Mouse (Mus musculus) granulocyte monocyte progenitor cell, adult 5-6 weeks (primary cell): Measurements from ENCODE around the gene Cdk5rap2. TPM values are rescaled to one million over a fixed set of nuclear protein-coding genes. Genes with fewer than 3 reads are reported as not detected.
A peak's percentile ranks its signal among the peaks of the same experiment; 100 is the strongest.

Experiments
- ATAC-seq: replicated peaks from 2 replicates; pipeline ENCODE4 v1.8.0; 2016; ENCODE audit warnings: mild to moderate bottlenecking, moderate TSS enrichment, inconsistent platforms; ENCODE audit not compliant: poor library complexity, severe bottlenecking
- total RNA-seq, 2 experiments: library from RNA; stranded (forward) in 1 of 2; stranded (reverse) in 1 of 2; fragments of 200-712, 200-1000 nt in 1 of 2; fragments of >200 nt in 1 of 2; fragmentation: Nextera tagmentation in 1 of 2; gene quantifications; 2 replicates each; pipeline ENCODE4 v1.2.3; 2014 to 2017

The Cdk5rap2 gene
- total RNA-seq, 2 experiments from 2014 or later: 14.9 to 27.2 TPM

- no peak for ATAC-seq
Observed at GRCm38 (mm10) chr4:70267213-70267906, 142.9 kb downstream of the Cdk5rap2 start.

- ATAC-seq: peak; percentile 90
Observed at GRCm38 (mm10) chr4:70265248-70265647, 145.0 kb downstream of the Cdk5rap2 start.

GRCm38 (mm10) chr4:70262850-70263249 is 147.4 kb downstream of the Cdk5rap2 start:
- no peak for ATAC-seq

- ATAC-seq: no peak
Observed at GRCm38 (mm10) chr4:70261315-70261714, 148.9 kb downstream of the Cdk5rap2 start.

DNA sequence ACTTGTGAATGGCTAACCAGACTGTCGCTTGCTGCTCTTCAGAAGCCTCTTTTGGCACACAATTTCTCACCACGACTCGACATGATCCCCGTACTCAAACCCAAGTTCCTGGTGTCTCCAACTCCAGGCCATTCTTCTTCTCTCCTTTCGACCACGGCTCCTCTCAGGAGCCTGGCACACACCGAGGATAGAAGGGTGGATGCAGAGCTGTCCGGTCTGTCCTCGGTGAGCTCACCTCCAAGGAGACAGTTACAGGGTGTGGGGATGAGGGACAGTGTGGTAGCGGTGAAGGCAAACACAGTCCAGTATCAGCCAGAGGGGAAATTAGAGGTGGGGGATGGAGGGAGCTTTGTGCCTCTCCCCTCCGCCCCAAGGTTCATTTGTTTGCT is 149.8 kb downstream of the Cdk5rap2 start:
- ATAC-seq: no peak

DNA sequence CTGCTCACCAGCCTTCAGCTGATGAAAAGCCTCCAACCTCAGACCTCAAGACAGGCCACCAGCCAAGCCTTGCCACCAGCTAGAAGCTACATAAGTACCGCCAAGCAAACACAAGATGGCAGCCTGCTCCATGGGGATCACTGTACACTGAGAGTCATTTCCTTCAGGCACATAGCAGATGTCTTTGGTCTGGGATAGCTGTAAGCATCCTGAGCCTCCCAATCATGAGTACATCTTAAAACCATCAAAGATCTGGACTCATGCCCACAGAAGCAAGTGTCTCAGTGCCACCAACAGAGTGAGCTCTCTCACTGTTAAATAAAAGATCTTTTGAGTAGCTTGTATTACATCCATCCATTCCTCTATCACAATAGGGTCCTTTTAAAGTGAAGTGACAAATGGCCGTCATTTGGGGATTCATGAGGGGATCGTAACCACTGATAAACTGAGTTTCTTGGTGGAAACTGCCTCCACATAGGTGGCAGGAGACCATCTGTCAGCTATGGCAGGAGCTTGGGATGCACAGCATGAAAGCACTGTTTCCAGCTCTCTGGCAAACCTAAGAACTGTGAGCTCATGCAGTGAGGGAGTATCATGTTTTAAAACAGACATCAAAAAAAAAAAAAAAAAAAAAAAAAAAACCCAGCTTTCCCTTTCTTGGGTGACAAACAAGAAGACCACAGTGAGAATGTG is 150.4 kb downstream of the Cdk5rap2 start:
- no peak for ATAC-seq

DNA sequence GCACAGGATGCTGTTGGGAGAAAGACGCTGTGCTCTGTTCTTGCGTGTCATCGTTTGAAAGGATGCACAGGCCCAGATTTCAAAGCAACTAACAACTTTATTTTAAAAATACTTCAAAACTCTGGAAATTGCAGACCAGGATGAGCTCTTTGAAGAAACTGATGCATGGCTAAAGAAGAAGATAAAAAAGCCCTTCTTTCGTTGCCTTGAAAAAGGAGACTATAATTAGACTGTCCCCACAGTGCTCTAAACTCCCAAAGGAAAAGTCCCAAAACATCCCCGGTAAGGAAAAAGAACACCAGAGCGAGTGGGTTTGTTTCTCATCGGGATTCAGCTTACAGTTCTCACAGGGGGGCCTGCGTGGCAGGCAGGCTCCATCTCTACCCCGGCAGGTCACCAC is 151.4 kb downstream of the Cdk5rap2 start:
- no peak for ATAC-seq

- ATAC-seq: no peak
Observed at GRCm38 (mm10) chr4:70258205-70258604, 152.0 kb downstream of the Cdk5rap2 start.

DNA sequence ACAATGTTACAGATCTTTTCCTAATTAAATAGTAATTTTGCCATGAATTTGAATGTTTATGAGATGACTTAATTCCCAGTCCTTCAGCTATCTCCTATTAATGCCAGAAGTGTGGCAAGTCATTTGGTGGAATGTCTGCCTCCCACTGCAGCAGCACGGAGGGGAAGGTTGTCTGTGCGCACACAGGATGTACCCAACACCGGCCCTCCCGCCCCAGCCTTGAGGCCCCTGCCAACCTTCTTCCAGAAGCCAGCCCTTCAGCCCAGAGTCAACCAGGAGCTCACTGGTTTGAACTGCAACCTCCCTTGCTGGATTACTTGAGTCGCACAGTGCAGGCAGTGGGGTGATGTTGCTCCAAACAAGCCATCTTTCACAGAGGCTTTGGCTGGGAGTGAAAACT is 158.5 kb downstream of the Cdk5rap2 start:
- ATAC-seq: no peak

- no peak for ATAC-seq
Observed at GRCm38 (mm10) chr4:70245706-70246105, 164.5 kb downstream of the Cdk5rap2 start.

DNA sequence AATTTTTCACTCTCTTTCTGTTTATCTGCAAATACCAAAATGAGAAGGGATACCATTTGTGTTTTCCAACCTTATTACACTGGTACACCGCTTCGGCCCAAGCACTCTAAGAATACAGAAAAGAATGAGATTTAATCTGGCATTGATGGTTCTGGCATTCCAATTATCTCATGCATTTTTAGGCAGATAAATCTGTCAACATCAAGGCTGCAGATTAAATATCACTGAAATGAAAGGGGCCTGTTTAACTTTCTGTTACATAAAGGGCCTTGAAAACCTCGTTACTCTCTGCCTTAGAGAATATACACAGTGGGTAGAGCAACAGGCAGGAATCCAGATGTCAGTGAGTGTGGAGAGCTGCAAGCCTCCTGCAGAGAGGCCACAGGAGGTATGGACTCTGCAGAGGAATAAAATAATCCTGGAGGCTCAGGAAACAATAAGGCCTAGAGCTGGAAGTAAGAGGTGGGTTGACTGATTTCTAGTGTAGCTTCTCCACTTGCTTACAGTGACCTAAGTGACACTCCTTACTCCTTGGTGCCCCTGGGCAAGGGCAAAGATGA is 166.6 kb downstream of the Cdk5rap2 start:
- no peak for ATAC-seq

DNA sequence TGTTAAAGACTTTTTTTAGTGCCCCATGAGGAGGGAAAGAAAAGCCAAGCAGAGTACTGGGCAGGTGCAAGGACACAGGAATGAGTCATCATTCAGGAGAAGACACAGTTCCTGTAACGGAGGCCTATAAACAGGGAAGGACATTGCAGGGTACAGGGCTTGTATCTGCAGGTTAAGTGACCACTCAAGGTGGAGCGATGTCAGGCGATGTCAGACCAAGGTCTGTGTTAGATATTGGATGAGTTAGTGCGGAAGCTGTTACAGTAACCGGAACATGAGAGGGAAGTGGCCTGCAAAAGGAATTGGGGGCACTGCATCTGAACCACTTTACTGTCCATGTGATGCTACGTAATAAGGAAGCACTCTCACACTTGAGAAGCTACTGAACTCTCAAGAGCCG is 170.5 kb downstream of the Cdk5rap2 start:
- ATAC-seq: no peak

- ATAC-seq: no peak
Observed at GRCm38 (mm10) chr4:70238862-70239261, 171.4 kb downstream of the Cdk5rap2 start.

- no peak for ATAC-seq
Observed at GRCm38 (mm10) chr4:70232383-70232782, 177.9 kb downstream of the Cdk5rap2 start.

DNA sequence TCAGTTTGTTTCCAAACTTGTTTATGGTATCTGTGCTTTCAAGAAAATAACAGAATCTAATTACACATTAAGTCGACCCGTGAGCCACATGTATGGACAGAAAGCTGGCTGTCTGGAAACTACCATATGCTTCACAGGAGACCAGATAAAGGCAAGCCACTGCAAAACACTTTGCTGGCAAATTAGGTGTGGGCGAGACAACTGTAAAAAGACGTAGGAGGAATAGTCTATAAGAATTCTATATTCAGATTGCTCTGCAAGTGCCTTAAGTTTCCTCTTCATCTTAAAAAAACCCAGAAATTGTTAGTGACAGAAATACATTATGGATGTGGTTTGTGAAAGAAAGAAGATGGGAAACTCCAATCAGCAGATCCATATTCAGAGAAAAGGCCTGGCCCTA is 180.4 kb downstream of the Cdk5rap2 start:
- no peak for ATAC-seq

DNA sequence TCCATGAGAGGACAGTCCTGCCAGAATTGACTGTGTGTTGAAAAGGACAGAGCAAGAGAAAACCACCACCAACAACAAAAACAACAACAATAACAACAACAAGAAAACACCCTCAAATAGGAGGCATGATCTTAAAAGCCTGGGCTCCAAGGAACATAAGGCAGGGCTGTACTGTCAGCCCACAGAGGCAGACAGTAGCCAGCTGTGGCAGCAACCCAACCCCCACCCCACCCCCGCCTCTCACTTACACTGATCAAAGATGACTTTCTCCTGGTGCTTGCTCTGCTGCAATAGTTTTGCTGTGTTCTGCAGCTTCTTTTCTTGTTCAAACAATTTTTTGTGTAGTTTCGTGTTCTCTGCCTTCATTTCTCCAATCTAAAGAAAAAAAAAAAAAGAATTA is 181.9 kb downstream of the Cdk5rap2 start:
- ATAC-seq: no peak

DNA sequence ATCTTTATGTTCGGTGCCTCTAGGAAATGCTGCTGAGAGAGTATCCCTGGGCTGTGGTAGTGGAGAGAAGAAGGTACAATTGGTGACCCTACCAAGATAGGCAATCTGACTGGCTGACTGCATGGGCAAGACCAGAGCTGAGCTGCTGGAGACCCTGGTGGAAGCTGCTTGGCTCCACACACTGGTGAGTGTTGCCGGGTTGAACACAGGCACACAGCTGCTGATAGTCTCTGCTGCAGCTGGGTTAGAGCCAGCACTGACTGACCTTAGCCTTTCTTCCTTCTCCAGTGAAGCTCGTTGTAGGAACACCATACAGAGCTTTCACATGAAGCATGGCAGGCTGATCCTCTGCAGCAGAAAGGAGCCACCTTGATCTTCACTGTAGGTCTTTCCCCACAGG is 182.6 kb downstream of the Cdk5rap2 start:
- no peak for ATAC-seq

- no peak for ATAC-seq
Observed at GRCm38 (mm10) chr4:70224503-70224902, 185.7 kb downstream of the Cdk5rap2 start.

DNA sequence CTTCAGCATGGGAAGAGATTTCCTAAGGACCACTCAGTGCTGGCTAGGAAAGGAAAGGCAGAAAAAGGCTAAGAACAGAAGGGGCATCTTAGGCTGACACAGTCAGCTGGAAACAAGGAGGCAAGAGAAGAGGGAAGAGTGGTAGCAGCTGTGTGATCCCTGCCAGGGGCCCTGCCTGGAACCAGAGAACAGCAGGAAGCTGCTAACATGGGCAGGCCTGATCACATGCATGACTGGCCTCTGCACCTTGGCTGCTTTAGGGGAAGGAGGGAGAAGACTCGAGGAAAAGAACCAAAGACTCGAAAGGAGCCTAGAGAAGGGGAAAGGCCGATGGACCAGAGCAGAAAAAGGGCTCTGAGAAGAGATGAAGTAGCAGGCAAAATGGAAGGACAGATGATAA is 188.4 kb downstream of the Cdk5rap2 start:
- ATAC-seq: no peak

- ATAC-seq: no peak
Observed at GRCm38 (mm10) chr4:70221370-70221769, 188.9 kb downstream of the Cdk5rap2 start.

DNA sequence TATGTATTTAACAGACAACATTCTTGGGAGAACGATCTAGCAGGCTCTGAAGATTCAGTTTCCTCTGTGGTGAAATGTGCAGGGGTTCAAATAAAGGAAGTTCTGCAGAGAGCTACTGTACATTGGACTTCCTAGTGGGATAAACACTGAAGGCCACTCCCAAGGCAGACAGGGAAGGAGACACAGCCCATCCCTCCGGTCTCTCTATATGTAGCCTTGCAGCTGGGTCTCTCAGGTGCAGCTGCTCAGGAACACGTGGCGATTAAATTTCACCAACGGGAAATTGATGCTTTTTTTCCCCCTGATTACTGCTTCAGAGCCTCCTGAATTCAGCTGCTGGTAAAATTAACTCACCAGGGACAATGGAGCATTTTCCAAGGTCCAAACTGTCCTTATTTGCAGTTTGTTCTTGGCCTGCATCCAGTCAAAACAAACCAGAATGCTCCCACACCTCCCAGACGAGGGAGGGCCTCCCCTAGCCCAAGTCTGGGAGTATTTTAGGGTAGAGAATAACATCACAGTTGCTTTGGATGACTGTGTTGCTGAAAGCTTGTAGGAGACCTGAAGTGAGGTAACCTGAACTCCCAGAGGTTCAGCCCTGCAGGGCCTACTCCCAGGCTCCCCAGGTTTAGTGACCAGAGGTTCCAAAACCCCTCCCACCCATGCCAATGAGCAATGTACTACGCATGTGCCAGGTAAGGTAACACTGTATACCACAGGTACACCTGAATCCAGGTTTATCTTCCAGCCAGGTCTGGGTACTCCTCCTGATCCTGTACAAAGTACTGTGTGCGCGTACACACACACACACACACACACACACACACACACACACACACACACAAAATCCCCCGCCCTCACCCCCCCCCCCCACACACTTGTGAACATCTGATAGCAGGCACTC is 189.7 kb downstream of the Cdk5rap2 start:
- no peak for ATAC-seq
